Mouse (Mus musculus) left cerebral cortex, postnatal 10 days (tissue): ENCODE measurements at regions not wholly inside any gene's neighbourhood (a gene's known extent, or its start where the extent isn't known, plus 50 kb on each side); places are given as distances from the start of the nearest gene placed in this dataset.
A peak's percentile ranks its signal among the peaks of the same experiment; 100 is the strongest.

ENCODE experiments used
- DNase-seq, 2 experiments: peaks; one replicate each; pipeline ENCODE4 v3.0.0; 2021 to 2022; ENCODE audit warnings: low spot score in 2 of 2, mixed read lengths in 1 of 2; ENCODE audit errors: extremely low spot score in 1 of 2
- intact Hi-C: fragments of 180-260 bp; cut with DNase I; formaldehyde crosslinking; loops from one replicate; pipeline ENCODE4 v1.15.1; 2025

DNA sequence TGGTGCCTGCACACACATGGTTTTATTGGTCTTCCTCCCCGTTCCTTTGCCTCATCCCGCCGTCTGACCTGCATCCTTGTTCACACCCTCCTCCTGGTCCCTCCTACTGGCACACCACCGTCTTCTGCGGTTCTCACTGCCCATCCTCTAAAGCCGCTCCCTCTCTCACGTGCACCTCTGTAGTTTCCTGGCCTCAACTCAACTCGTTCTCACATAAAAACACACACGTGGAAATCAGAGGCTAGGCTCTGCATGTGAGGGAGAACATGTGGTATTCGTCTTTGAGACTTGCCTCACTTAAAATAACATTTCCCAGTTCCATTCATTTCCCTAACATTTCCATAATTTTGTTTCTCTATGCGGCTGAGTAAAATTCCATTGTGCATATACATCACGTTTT, 69.5 kb downstream of the Aldh8a1 start:
- no peak for DNase-seq
- intact Hi-C loops, result no loop called here

DNA sequence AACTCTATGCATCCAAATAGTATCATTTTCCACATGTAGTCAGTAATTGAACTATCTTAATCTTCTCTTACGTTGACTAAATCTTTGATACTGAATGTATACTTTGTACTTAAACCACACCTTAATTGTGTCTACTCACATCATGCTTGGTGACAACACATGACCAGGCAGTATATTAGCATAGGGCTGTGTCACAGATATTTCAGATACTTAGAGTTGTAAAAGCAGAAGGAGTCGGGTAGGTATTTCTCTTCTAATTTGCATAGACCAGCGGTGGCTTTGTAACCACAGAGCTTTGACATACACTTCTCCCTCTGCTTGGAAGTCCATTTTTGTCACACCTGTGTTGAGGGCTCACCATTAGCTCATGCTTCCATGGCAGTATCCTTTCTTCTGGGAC, 71.0 kb downstream of the Aldh8a1 start:
- intact Hi-C loops, result no loop called here
- no peak for DNase-seq

DNA sequence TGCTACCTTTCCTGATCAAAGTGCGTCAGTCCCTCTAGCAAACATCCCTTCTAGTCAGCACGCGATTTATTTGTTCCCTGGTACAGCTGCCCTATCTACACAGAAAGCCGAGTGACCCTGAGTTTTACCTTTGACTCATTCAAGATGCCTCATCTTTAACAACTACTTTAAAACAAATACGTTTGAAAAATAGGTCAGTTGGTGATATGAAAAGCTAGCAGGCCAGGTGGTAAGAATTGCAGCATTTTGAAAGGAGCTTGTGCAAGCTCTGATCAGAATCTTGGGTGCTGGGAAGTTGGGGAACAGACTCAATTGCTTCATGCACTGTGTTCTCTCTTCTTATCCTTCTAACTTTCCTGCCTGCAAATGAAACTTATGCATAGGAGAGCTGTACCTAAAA, 71.9 kb downstream of the Aldh8a1 start:
- DNase-seq, result no peak
- intact Hi-C loops, result no loop called here

DNA sequence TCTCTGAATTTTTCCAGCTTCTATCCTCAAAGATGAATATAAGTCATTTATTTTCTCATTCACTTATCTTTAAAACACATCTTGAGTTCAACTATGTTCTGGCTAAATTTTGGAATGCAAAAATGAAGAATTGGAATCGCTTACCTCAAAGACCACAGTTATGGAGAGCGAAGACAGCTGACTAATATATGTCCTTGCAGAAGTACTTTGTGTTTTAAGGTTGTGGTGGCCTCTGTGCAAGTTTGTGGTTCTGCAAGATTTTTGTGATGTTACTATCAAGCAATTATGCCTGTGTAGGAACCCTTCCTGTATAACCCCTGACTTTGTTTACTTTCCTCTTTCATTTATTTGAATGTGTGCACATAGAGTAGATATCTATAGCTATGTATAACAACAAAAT, 75.5 kb downstream of the Aldh8a1 start:
- intact Hi-C loops, result no loop called here
- DNase-seq, result no peak

DNA sequence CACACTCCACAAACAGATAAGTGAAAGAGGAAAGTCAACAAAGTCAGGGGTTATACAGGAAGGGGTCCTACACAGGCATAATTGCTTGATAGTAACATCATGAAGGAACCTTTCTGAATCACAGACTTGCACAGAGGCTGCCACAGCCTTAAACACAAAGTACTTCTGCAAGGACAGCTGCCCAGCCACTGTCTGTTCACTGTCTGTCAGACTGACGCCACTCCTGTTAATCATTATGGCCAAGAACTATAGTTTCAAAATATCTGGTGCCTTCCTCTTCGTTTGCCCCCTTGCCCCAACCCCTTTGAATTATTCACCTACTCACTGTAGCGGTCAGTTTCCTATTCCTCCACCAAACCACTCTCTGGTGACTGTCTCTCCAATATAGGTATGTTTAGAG, 76.4 kb downstream of the Aldh8a1 start:
- DNase-seq, result no peak
- intact Hi-C loops, result no loop called here

DNA sequence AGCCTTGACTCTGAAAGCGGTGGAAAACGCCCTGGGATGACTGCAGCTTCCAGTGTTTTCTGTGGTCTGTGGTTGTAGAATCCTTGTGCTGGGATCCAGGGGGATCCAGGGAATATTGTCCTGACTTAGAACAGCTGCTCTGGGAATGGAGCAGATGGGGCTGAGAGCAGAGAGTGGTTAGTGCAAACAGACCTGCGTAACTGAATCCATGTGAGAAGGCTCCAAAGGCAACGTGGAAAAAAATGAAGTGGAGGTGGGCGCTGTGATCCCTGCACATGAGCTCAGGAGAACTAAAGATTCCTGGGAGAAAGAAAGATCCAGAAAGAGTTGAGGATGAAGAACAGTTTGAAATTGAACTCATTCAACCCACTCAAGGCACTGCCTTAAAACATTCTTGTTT, 77.1 kb downstream of the Aldh8a1 start:
- DNase-seq, result no peak
- intact Hi-C loops, result no loop called here

DNA sequence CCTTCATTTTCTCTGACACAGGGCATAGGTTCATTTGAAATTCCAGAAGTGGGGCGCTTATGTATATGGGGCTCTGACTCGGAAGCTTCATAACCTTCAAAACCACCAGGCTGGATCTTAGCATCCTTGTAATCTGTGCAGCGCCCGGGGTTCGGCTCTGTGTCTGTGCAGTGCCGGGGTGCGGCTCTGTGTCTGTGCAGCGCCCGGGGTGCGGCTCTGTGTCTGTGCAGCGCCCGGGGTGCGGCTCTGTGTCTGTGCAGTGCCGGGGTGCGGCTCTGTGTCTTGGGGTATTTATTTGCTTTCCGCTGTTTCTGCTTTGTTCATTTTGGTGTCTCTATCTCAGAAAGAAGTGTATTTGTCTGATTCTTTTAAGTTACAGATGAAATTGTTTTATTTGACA, 77.7 kb downstream of the Aldh8a1 start:
- intact Hi-C loops, result loop anchor here (5.0 kb wide), 1 partner anchor 72 kb away; no protein-coding TSS in a partner anchor

DNA sequence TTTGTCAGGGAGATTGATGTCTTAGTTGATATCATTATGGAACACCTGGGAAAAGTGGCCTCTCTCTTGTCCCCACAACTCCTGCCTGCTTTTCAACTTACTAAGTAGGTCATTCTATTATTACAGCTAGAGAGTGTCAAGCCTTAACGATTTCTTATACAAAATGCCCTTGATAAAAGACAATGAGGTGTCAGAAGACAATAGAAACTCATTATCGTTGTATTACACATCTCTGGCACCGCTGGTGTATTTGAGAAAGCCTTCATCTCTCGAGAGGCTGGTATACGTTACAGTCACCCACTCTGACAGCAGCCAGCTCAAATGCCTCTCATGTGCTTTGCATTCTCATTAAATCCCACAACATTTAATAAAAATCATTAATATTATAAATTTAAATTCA, 78.8 kb downstream of the Aldh8a1 start:
- no peak for DNase-seq
- intact Hi-C loops, result loop anchor here (5.0 kb wide), 1 partner anchor 74 kb away; no protein-coding TSS in a partner anchor

More for the DNA sequence above, 77.7 kb downstream of the Aldh8a1 start:
- no peak for DNase-seq

GRCm38 (mm10) chr10:21456359-21456758, 79.3 kb downstream of the Aldh8a1 start:
- intact Hi-C loops, result loop anchor here (5.0 kb wide), 1 partner anchor 74 kb away; no protein-coding TSS in a partner anchor
- DNase-seq, result no peak

DNA sequence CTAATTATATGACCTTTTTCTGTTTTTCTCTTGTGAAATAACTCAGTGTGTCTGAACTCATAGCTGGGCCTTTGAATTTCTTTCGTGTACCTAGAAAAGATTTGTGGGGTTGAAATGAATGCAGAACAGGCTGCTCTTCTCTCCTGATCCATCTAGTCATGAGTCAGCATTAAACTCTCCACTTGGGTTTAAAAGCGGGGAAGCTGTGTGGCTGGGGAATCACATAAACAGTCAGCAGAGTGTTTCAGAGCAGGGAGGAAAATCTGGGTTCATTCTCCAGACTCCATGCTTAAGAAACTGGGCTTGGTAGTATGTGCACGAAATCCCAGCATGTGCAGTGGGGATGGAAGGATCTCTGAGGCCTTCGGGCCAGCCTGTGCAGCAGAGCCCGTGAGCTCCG, 79.9 kb downstream of the Aldh8a1 start:
- DNase-seq, result no peak
- intact Hi-C loops, result loop anchor here (5.0 kb wide), 1 partner anchor 75 kb away; no protein-coding TSS in a partner anchor

GRCm38 (mm10) chr10:21458608-21459007, 81.5 kb downstream of the Aldh8a1 start:
- no peak for DNase-seq
- intact Hi-C loops, result loop anchor here (5.0 kb wide), 1 partner anchor 76 kb away; no protein-coding TSS in a partner anchor

DNA sequence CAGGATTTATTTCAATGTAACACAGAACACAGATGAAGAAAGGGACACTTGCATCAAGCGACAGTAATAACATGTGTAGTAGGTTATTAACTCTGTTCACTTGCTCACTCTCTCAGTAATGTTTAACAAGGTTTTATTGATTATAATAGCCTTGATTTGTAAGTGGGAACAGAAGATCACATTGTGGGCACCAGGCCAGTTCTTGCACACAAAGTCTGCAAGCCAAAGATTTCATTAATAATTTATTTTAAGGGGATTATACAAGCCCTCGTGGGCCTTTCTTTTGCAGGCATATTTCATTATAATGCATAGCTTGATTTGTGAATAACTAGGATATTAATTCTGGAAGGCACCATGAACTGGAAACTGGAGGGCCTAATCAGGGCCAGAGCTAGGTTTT, 83.0 kb downstream of the Aldh8a1 start:
- intact Hi-C loops, result loop anchor here (10.0 kb wide), 2 partner anchors 225 to 305 kb away; no protein-coding TSS in a partner anchor
- DNase-seq, result no peak

DNA sequence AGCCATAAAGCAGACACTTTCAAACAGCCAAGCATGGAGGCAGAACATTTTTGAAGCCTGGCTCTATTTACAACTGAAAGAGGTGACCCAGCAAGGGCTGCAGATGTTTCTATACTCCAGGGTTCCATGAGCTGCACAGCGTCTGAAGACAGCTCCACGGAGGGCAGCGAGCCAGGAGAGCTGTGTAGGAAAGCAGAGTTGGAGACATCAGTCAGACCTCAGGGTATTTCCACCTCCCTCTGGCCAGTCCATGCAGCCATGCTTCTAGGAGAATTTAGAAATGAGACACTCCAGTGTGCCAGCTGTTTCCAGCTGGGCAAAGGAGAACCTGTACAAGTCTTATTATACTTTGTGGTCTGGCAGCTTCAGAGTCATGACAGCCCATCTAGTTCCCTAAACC, 85.8 kb downstream of the Aldh8a1 start:
- intact Hi-C loops, result loop anchor here (10.0 kb wide), 2 partner anchors 222 to 302 kb away; no protein-coding TSS in a partner anchor
- DNase-seq, result peak in 1 of 2 experiments; percentile 39

DNA sequence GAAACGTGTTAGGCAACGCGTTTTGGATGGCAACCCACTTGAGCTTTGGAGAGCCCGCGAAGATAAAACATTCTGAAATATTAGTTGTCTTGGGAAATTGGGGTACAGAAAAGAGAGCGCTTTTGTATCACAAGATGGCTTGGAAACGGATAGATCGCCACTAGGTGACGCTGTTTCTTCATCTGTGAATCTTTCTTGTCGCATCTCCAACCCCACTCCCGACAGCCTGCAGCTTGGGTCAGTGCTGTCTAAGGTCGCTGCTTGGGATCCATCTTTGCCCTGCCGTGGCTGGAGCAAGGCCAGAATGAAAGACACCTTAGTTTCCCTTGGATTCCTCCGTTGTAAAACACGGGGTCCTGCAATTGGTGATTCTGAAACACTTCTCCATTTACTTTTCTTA, 88.3 kb downstream of the Aldh8a1 start:
- intact Hi-C loops, result loop anchor here (1.0 to 10.0 kb wide), 5 partner anchors 132 to 530 kb away; partner anchors contain the start of gene Sgk1
- peak; percentile 86 to 89 for DNase-seq

DNA sequence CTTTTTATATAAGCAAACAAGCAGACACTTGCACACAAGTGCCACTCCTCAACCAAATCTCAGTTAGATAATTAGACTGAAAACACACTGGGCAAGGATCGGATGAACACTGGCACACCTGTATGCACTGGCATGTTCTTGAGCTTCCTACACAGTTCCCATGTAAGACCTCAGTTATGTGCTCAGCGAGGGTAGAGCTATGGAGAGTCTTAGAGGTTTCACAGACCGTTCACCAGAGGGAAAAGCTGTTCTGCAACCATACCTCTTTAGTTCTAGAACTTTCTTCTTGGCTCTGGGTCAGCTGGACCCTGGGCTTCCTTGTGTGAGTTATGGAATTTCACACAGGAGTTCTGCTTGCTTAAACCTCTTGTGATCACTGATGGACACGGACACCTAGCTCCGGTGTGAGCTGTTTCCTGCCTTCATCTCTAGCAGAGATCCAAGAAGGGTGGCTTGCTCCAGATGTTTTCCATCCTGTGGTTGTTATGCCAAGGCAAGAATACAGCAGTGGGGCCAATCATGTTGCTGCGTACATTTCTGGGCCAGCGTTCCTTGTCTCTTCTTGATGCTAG, 88.8 kb downstream of the Aldh8a1 start:
- DNase-seq, result no peak
- intact Hi-C loops, result loop anchor here (1.0 to 10.0 kb wide), 5 partner anchors 131 to 529 kb away; partner anchors contain the start of gene Sgk1

DNA sequence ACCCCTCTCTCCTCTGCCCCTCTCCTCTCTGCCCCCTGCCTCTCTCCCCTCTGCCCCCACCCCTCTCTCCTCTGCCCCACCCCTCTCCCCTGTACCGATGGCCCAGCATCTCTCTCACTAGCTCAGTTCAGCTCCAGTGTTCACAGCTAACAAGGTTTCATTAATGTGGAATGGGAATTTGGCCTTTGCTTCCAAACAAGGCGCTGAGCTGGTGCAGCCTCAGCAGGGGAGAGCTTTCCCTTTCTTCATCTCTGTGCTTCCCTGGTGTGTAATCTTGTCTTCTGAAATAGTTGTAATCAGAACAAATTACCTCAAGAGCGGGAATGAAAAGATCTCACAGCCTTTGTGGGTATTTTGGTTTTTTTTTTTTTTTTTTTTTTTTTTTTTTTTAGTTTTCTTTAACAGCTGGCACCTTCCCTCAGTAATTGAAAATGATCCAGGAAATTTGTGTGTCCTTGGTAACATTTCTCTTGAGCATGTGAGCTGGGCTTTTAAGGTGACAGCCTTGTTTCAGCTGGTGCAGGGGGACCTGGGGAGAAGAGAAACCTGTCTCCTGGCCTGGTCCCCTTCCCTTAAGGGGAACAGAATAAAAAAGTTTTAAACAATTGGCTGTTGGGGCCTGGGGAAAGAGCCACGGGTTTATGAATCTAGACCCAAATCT, 90.5 kb downstream of the Aldh8a1 start:
- intact Hi-C loops, result loop anchor here (5.0 to 10.0 kb wide), 3 partner anchors 130 to 297 kb away; no protein-coding TSS in a partner anchor
- no peak for DNase-seq

DNA sequence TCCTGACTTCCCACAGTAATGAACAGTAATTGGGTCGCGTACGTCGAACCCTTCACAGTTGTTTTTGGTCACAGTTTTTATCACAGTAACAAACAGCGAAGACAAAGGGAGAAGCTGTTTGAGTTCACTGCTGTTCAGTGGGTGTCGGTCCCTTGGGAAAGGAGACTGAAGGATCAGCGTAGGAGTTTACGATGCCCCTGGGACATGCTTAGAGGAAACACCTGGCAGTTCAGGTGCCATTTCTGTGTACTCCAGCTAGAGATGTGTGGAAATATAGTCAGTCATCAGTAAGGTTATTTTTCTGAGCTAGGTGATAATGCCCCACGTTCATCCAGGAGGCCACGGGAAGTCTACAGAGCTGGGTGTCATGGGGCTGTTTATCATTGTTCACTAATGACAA, 91.3 kb downstream of the Aldh8a1 start:
- intact Hi-C loops, result loop anchor here (5.0 to 10.0 kb wide), 3 partner anchors 129 to 296 kb away; no protein-coding TSS in a partner anchor
- no peak for DNase-seq

- no peak for DNase-seq
- intact Hi-C loops, result loop anchor here (5.0 to 10.0 kb wide), 3 partner anchors 127 to 295 kb away; no protein-coding TSS in a partner anchor
These were observed 92.9 kb downstream of the Aldh8a1 start for GRCm38 (mm10) chr10:21469961-21470360.

- DNase-seq, result peak in 1 of 2 experiments; percentile 40
- intact Hi-C loops, result no loop called here
These were observed 93.5 kb downstream of the Aldh8a1 start for GRCm38 (mm10) chr10:21470589-21470988.

- intact Hi-C loops, result no loop called here
- DNase-seq, result peak in 1 of 2 experiments; percentile 32
These were observed 97.2 kb downstream of the Aldh8a1 start for GRCm38 (mm10) chr10:21474242-21474641.
